Mouse (Mus musculus) c-Kit-negative CD71-positive TER-119-positive erythroid progenitor cells, embryonic 14.5 days (primary cell): Measurements from ENCODE around the gene Gsdma3.

ENCODE experiments used
- DNase-seq: peaks from one replicate; pipeline ENCODE4 v3.0.0-alpha.2; 2013; ENCODE audit warnings: low read depth, low spot score

Gsdma3 gene

GRCm38 (mm10) chr11:98625611-98626410, at the start of gene Gsdma3, which contains the start of gene Gm12355:
Gene Gsdma3, plus strand, starts transcription at chr11:98626360.
Gene Gm12355, minus strand, starts transcription at chr11:98625661.
- DNase-seq, result no peak

GRCm38 (mm10) chr11:98577776-98578175, 48.4 kb upstream of the Gsdma3 start:
- no peak for DNase-seq

- peak; percentile 76 for DNase-seq
These were observed 45.6 kb upstream of the Gsdma3 start for GRCm38 (mm10) chr11:98580301-98581121.

GRCm38 (mm10) chr11:98581286-98582029, 44.7 kb upstream of the Gsdma3 start:
- peak; percentile 66 for DNase-seq

- no peak for DNase-seq
These were observed 44.2 kb upstream of the Gsdma3 start for GRCm38 (mm10) chr11:98582030-98582388.

GRCm38 (mm10) chr11:98582551-98583264, 43.5 kb upstream of the Gsdma3 start:
- peak; percentile 74 for DNase-seq

- peak; percentile 75 for DNase-seq
These were observed 43.0 kb upstream of the Gsdma3 start for GRCm38 (mm10) chr11:98583265-98583552.

- peak; percentile 61 for DNase-seq
These were observed 42.6 kb upstream of the Gsdma3 start for GRCm38 (mm10) chr11:98583571-98583970.

- DNase-seq, result no peak
These were observed 42.0 kb upstream of the Gsdma3 start for GRCm38 (mm10) chr11:98584146-98584545.

GRCm38 (mm10) chr11:98584629-98585177, 41.5 kb upstream of the Gsdma3 start:
- no peak for DNase-seq

GRCm38 (mm10) chr11:98586087-98586891, 39.9 kb upstream of the Gsdma3 start:
- DNase-seq, result no peak

GRCm38 (mm10) chr11:98586892-98587563, 39.1 kb upstream of the Gsdma3 start, which contains the start of gene Ormdl3:
Gene Ormdl3, minus strand, starts transcription at chr11:98587368.
- peak; percentile 95 for DNase-seq

- DNase-seq, result peak; percentile 78
These were observed 38.2 kb upstream of the Gsdma3 start for GRCm38 (mm10) chr11:98587684-98588546.

GRCm38 (mm10) chr11:98588833-98589281, 37.3 kb upstream of the Gsdma3 start:
- no peak for DNase-seq

- DNase-seq, result no peak
These were observed 36.9 kb upstream of the Gsdma3 start for GRCm38 (mm10) chr11:98589306-98589705.

- no peak for DNase-seq
These were observed 35.4 kb upstream of the Gsdma3 start for GRCm38 (mm10) chr11:98590548-98591445.

GRCm38 (mm10) chr11:98595021-98595420, 31.1 kb upstream of the Gsdma3 start:
- DNase-seq, result no peak

- no peak for DNase-seq
These were observed 30.7 kb upstream of the Gsdma3 start for GRCm38 (mm10) chr11:98595473-98595872.
